Mouse (Mus musculus) C3H10T1/2 (cell line): ENCODE data around the gene Tmem128. TPM values are rescaled to one million over a fixed set of nuclear protein-coding genes. Genes with fewer than 3 reads are reported as not detected.

Experiments
- polyA plus RNA-seq, 2 experiments: library from polyadenylated mRNA; unstranded; fragments of >200 nt; fragmentation: generic; extraction: Trizol; gene quantifications; one replicate each; pipeline ENCODE4 v1.2.1; 2012; ENCODE audit warnings: missing spikeins in 2 of 2

Gene Tmem128
- polyA plus RNA-seq: 10 to 100 TPM; 10.6 to 16.3 TPM

GRCm38 (mm10) chr5:38260107-38260682 is at the start of gene Tmem128:
Gene Tmem128 (plus strand): TSS chr5:38260185.

DNA sequence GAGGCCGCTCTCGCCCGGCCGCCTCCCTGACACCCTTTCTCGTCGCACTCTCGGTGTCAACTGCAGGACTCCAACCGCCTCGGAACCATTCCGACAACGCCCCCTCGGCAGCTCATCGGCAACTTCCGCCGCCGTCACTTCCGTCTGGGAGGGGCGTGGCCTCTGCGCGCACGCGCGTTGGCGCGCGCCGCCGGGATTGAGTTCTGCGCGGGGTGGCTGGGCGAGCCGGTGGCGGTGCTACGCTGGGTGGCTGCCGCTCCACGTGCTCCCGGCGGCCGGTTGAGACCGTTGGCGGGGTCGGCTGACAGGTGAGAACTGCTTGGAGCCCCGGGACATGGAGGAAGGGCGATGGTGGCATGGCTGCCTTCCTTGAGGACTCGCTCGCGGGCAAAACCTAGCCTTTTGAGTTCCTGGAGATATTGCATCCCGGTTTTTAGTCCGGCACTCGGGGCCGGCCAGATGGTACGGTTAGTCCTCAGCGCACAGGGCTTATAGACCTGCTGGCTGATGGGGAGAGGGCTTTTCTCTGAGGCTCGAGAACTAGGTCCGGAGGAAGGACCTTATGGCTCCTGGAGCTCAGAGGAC is 39.6 kb upstream of the Tmem128 start, which contains the start of the genes Zbtb49 and Lyar:
Gene Zbtb49 (minus strand): TSS at position 130 of the 585 bp plus-strand sequence.
Gene Lyar (plus strand): TSS at position 143 of the 585 bp plus-strand sequence.

GRCm38 (mm10) chr5:38275771-38276170 is 15.8 kb downstream of the Tmem128 start, which contains the start of gene Otop1:
Gene Otop1 (plus strand): TSS chr5:38275972.

Other genes starting within 250 kb of the Tmem128 start
- gene Stx18, start 221.4 kb upstream of the Tmem128 start, polyA plus RNA-seq: 10 to 100 TPM in 1 of 2 experiments, 1 to 10 TPM in 1; 6.8 to 33.2 TPM
- gene Nsg1, start 100.3 kb upstream of the Tmem128 start, polyA plus RNA-seq: 10 to 100 TPM in 1 of 2 experiments, 1 to 10 TPM in 1; 6.4 to 23.3 TPM
- gene Zbtb49, start 39.7 kb upstream of the Tmem128 start, polyA plus RNA-seq: 1 to 10 TPM in 1 of 2 experiments, under 1 TPM in 1; 0.88 to 8.2 TPM
- gene Lyar, start 39.7 kb upstream of the Tmem128 start, polyA plus RNA-seq: 10 to 100 TPM; 12.0 to 12.8 TPM
- under 1 TPM in 1 of 2 experiments, not detected in 1; 0.01 TPM for gene Otop1, start 15.8 kb downstream of the Tmem128 start, polyA plus RNA-seq
- not detected for gene Drd5, start 59.2 kb downstream of the Tmem128 start, polyA plus RNA-seq
- 1 to 10 TPM in 1 of 2 experiments, under 1 TPM in 1; 0.67 to 1.3 TPM for gene Slc2a9, start 243.0 kb downstream of the Tmem128 start, polyA plus RNA-seq